Comparison of ENCODE assay signal across 16 mouse cellular contexts in genomic region chr6:33542712-33543111, GRCm38 (mm10).
"Had no signal": no experiment of that assay in that cellular context is flagged by ENCODE, and none has a peak within 500 bp of the region (broad histone marks: within the 10 kb centered on the region; RNA-seq: fewer than 3 reads in every experiment).

No protein-coding gene starts in this region.

- H3K4me3 ChIP-seq: limb, embryonic 10.5 days; liver, embryonic 15.5 days; megakaryocyte, embryonic 14.5 days; midbrain, embryonic 15.5 days; neural tube, embryonic 12.5 days had no signal

- H3K27me3 ChIP-seq: liver, embryonic 15.5 days; megakaryocyte, embryonic 14.5 days; midbrain, embryonic 15.5 days; neural tube, embryonic 12.5 days had no signal

- H3K4me2 ChIP-seq: liver, embryonic 11.5 days; liver, embryonic 15.5 days; midbrain, embryonic 11.5 days; midbrain, embryonic 15.5 days; neural tube, embryonic 12.5 days had no signal

- H3K9me3 ChIP-seq: limb, embryonic 10.5 days; liver, embryonic 15.5 days; midbrain, embryonic 15.5 days; neural tube, embryonic 12.5 days had no signal

- H3K36me3 ChIP-seq: limb, embryonic 10.5 days; liver, embryonic 15.5 days; midbrain, embryonic 15.5 days; neural tube, embryonic 12.5 days had no signal

- DNase-seq: kidney, adult 18-20 months; kidney, postnatal 10 days; kidney, postnatal 4 days; lung, adult 2 months; lung, postnatal 14 days; retina, postnatal 1 day; right cerebral cortex, postnatal 25 days; thymus, postnatal 4 days had no signal

- H3K9ac ChIP-seq: liver, embryonic 15.5 days; midbrain, embryonic 15.5 days; neural tube, embryonic 12.5 days had no signal

- ATAC-seq: midbrain, embryonic 15.5 days had no signal

- H3K27ac ChIP-seq: limb, embryonic 10.5 days; liver, embryonic 15.5 days; macrophage; midbrain, embryonic 15.5 days; neural tube, embryonic 12.5 days had no signal

- H3K4me1 ChIP-seq: limb, embryonic 10.5 days; liver, embryonic 15.5 days; midbrain, embryonic 15.5 days; neural tube, embryonic 12.5 days had no signal
